Mouse (Mus musculus): Measurements from ENCODE around the gene Palm3.

The Palm3 gene

GRCm38 (mm10) chr8:84024171-84024570 lies 2.9 kb downstream of the Palm3 start:
- DNase-seq (ENCODE audit: low spot score) = peak; percentile 79

GRCm38 (mm10) chr8:84025863-84026262 lies 4.6 kb downstream of the Palm3 start:
- peak; percentile 73 for DNase-seq (ENCODE audit: low spot score)

- DNase-seq (ENCODE audit: low spot score) = no peak
These were observed 6.2 kb downstream of the Palm3 start for GRCm38 (mm10) chr8:84027449-84027848.

- no peak for DNase-seq (ENCODE audit: low spot score)
These were observed 8.0 kb downstream of the Palm3 start for GRCm38 (mm10) chr8:84029272-84029671.

GRCm38 (mm10) chr8:84032777-84033176 lies 11.5 kb downstream of the Palm3 start:
- no peak for DNase-seq (ENCODE audit: low spot score)

- no peak for DNase-seq (ENCODE audit: low spot score)
These were observed 16.7 kb downstream of the Palm3 start for GRCm38 (mm10) chr8:84038015-84038414.

- peak; percentile 97 for DNase-seq (ENCODE audit: low spot score)
These were observed 17.8 kb downstream of the Palm3 start for GRCm38 (mm10) chr8:84039050-84039449.

GRCm38 (mm10) chr8:84042066-84042947 lies 21.0 kb downstream of the Palm3 start, which contains the start of gene Il27ra:
TSS of gene Il27ra (minus strand) at chr8:84042589.
- peak; percentile 85 for DNase-seq (ENCODE audit: low spot score)

GRCm38 (mm10) chr8:84042948-84043342 lies 21.7 kb downstream of the Palm3 start:
- no peak for DNase-seq (ENCODE audit: low spot score)

GRCm38 (mm10) chr8:84044103-84044502 lies 22.8 kb downstream of the Palm3 start:
- DNase-seq (ENCODE audit: low spot score) = no peak

GRCm38 (mm10) chr8:84044900-84045299 lies 23.6 kb downstream of the Palm3 start, which contains the start of gene Rln3:
TSS of gene Rln3 (minus strand) at chr8:84045000.
- DNase-seq (ENCODE audit: low spot score) = no peak

- DNase-seq (ENCODE audit: low spot score) = no peak
These were observed 25.2 kb downstream of the Palm3 start for GRCm38 (mm10) chr8:84046505-84046904.

GRCm38 (mm10) chr8:84048171-84048570 lies 26.9 kb downstream of the Palm3 start:
- DNase-seq (ENCODE audit: low spot score) = no peak

- DNase-seq (ENCODE audit: low spot score) = no peak
These were observed 31.5 kb downstream of the Palm3 start for GRCm38 (mm10) chr8:84052746-84053145.

- DNase-seq (ENCODE audit: low spot score) = no peak
These were observed 32.0 kb downstream of the Palm3 start for GRCm38 (mm10) chr8:84053229-84053628.

GRCm38 (mm10) chr8:84057827-84058226 lies 36.6 kb downstream of the Palm3 start:
- DNase-seq (ENCODE audit: low spot score) = no peak

- no peak for DNase-seq (ENCODE audit: low spot score)
These were observed 38.0 kb downstream of the Palm3 start for GRCm38 (mm10) chr8:84059226-84059625.

- no peak for DNase-seq (ENCODE audit: low spot score)
These were observed 39.0 kb downstream of the Palm3 start for GRCm38 (mm10) chr8:84060245-84060644.

GRCm38 (mm10) chr8:84063861-84064610 lies 42.8 kb downstream of the Palm3 start:
- no peak for DNase-seq (ENCODE audit: low spot score)

GRCm38 (mm10) chr8:84065037-84065436 lies 43.8 kb downstream of the Palm3 start, which contains the start of gene Gm10643:
TSS of gene Gm10643 (minus strand) at chr8:84065137.
- no peak for DNase-seq (ENCODE audit: low spot score)

- DNase-seq (ENCODE audit: low spot score) = no peak
These were observed 44.3 kb downstream of the Palm3 start for GRCm38 (mm10) chr8:84065457-84066072.

- peak; percentile 99 for DNase-seq (ENCODE audit: low spot score)
These were observed 45.1 kb downstream of the Palm3 start, which contains the start of gene Rfx1 for GRCm38 (mm10) chr8:84066291-84066930. TSS of gene Rfx1 (plus strand) at chr8:84066834.

Measured in retina, embryonic 14.5 days (tissue).